Mouse (Mus musculus): Measurements from ENCODE around the gene Mrpl2. TPM values are rescaled to one million over a fixed set of nuclear protein-coding genes. Genes with fewer than 3 reads are reported as not detected.

Gene Mrpl2
- polyA plus RNA-seq, 1 experiment = 50.2 TPM

GRCm38 (mm10) chr17:46679843-46680759 lies 34.1 kb downstream of the Mrpl2 start:
- Histone ChIP-seq H3K4me3 (replicated peaks; ENCODE audit: control insufficient read depth, low read depth, low read length) (peak overlapping the region; percentile 83), H3K4me1 (ENCODE audit: control insufficient read depth, insufficient read depth, low read length) (peaks cover 4% of the 10 kb centered on the region), H3K27ac (ENCODE audit: control insufficient read depth, insufficient read depth, low read depth, low read length, poor library complexity) (peak overlapping the region; percentile 80)
- under 1% methylated on average over 34 of the region's 34 CpGs for WGBS
- TF ChIP-seq CTCF (IDR thresholded peaks at IDR 0.05; ENCODE audit: control insufficient read depth, insufficient read depth, low read length) (0 out of 2 replicates have a peak, but pooled peaks have one; percentile 16), POLR2A (IDR thresholded peaks at IDR 0.05; ENCODE audit: borderline replicate concordance, control insufficient read depth, low read depth, low read length) (no peak)

GRCm38 (mm10) chr17:46680760-46681373 lies 34.8 kb downstream of the Mrpl2 start, which contains the start of gene Klhdc3:
TSS of gene Klhdc3 (minus strand) at chr17:46680914.
- Histone ChIP-seq H3K27ac (ENCODE audit: control insufficient read depth, insufficient read depth, low read depth, low read length, poor library complexity) (peak within 1 kb of the TSS; percentile 80), H3K4me1 (ENCODE audit: control insufficient read depth, insufficient read depth, low read length) (peaks cover 4% of the 10 kb centered on the region), H3K4me3 (replicated peaks; ENCODE audit: control insufficient read depth, low read depth, low read length) (peak within 1 kb of the TSS; percentile 83)
- TF ChIP-seq POLR2A (IDR thresholded peaks at IDR 0.05; ENCODE audit: borderline replicate concordance, control insufficient read depth, low read depth, low read length) = peak; percentile 42; the same call in 1 of the 2 replicates
- TF ChIP-seq CTCF (IDR thresholded peaks at IDR 0.05; ENCODE audit: control insufficient read depth, insufficient read depth, low read length) = no peak
- under 1% methylated on average over 49 of the region's 49 CpGs for WGBS

GRCm38 (mm10) chr17:46681466-46682118 lies 35.6 kb downstream of the Mrpl2 start:
- TF ChIP-seq POLR2A (IDR thresholded peaks at IDR 0.05; ENCODE audit: borderline replicate concordance, control insufficient read depth, low read depth, low read length) (no peak), CTCF (IDR thresholded peaks at IDR 0.05; ENCODE audit: control insufficient read depth, insufficient read depth, low read length) (no peak)
- WGBS = 32% methylated on average over 12 of the region's 12 CpGs
- H3K4me3 ChIP-seq (replicated peaks; ENCODE audit: control insufficient read depth, low read depth, low read length) = peak overlapping the region; percentile 65
- peaks cover 4% of the 10 kb centered on the region for H3K4me1 ChIP-seq (ENCODE audit: control insufficient read depth, insufficient read depth, low read length)
- H3K27ac ChIP-seq (ENCODE audit: control insufficient read depth, insufficient read depth, low read depth, low read length, poor library complexity) = no peak overlapping the region; the same call in 1 of the 2 replicates

- WGBS = 92% methylated on average over 16 of the region's 16 CpGs
- Histone ChIP-seq H3K4me1 (ENCODE audit: control insufficient read depth, insufficient read depth, low read length) (peaks cover 4% of the 10 kb centered on the region), H3K4me3 (replicated peaks; ENCODE audit: control insufficient read depth, low read depth, low read length) (no peak overlapping the region), H3K27ac (ENCODE audit: control insufficient read depth, insufficient read depth, low read depth, low read length, poor library complexity) (no peak overlapping the region)
- TF ChIP-seq CTCF (IDR thresholded peaks at IDR 0.05; ENCODE audit: control insufficient read depth, insufficient read depth, low read length) (no peak), POLR2A (IDR thresholded peaks at IDR 0.05; ENCODE audit: borderline replicate concordance, control insufficient read depth, low read depth, low read length) (no peak)
These were observed 36.8 kb downstream of the Mrpl2 start for GRCm38 (mm10) chr17:46682654-46683389.

GRCm38 (mm10) chr17:46685913-46686312 lies 39.9 kb downstream of the Mrpl2 start:
- H3K4me1 ChIP-seq (ENCODE audit: control insufficient read depth, insufficient read depth, low read length) = peaks cover 4% of the 10 kb centered on the region
- WGBS = 78% methylated on average over 6 of the region's 6 CpGs
- TF ChIP-seq POLR2A (IDR thresholded peaks at IDR 0.05; ENCODE audit: borderline replicate concordance, control insufficient read depth, low read depth, low read length) = no peak
- no peak overlapping the region for H3K4me3 ChIP-seq (replicated peaks; ENCODE audit: control insufficient read depth, low read depth, low read length)
- H3K27ac ChIP-seq (ENCODE audit: control insufficient read depth, insufficient read depth, low read depth, low read length, poor library complexity) = no peak overlapping the region

GRCm38 (mm10) chr17:46690665-46691064 lies 44.6 kb downstream of the Mrpl2 start:
- Histone ChIP-seq H3K4me1 (ENCODE audit: control insufficient read depth, insufficient read depth, low read length) (no peaks in the 10 kb centered on the region), H3K4me3 (replicated peaks; ENCODE audit: control insufficient read depth, low read depth, low read length) (no peak overlapping the region), H3K27ac (ENCODE audit: control insufficient read depth, insufficient read depth, low read depth, low read length, poor library complexity) (no peak overlapping the region)
- WGBS = 77% methylated on average over 12 of the region's 12 CpGs
- TF ChIP-seq POLR2A (IDR thresholded peaks at IDR 0.05; ENCODE audit: borderline replicate concordance, control insufficient read depth, low read depth, low read length) (no peak), CTCF (IDR thresholded peaks at IDR 0.05; ENCODE audit: control insufficient read depth, insufficient read depth, low read length) (no peak)

GRCm38 (mm10) chr17:46691390-46691789 lies 45.4 kb downstream of the Mrpl2 start:
- H3K27ac ChIP-seq (ENCODE audit: control insufficient read depth, insufficient read depth, low read depth, low read length, poor library complexity) = no peak overlapping the region
- no peak overlapping the region for H3K4me3 ChIP-seq (replicated peaks; ENCODE audit: control insufficient read depth, low read depth, low read length)
- no peak for TF ChIP-seq CTCF (IDR thresholded peaks at IDR 0.05; ENCODE audit: control insufficient read depth, insufficient read depth, low read length)
- TF ChIP-seq POLR2A (IDR thresholded peaks at IDR 0.05; ENCODE audit: borderline replicate concordance, control insufficient read depth, low read depth, low read length) = no peak
- H3K4me1 ChIP-seq (ENCODE audit: control insufficient read depth, insufficient read depth, low read length) = no peaks in the 10 kb centered on the region
- 88% methylated on average over 2 of the region's 2 CpGs for WGBS
